Mouse (Mus musculus) CD4-positive, CD25-positive, alpha-beta regulatory T cell, adult 4 months (primary cell): ENCODE measurements around the gene Mboat7. TPM values are rescaled to one million over a fixed set of nuclear protein-coding genes. Genes with fewer than 3 reads are reported as not detected.
A peak's percentile ranks its signal among the peaks of the same experiment; 100 is the strongest.

ENCODE experiments used
- ATAC-seq: one replicate; pipeline ENCODE4 v1.8.0; 2017
- polyA plus RNA-seq, 2 experiments: library from polyadenylated mRNA; unstranded; fragments of 100-300 nt; shearing (Covaris generic); gene quantifications; one replicate each; pipeline ENCODE4 v1.2.1; 2017

The Mboat7 gene
- polyA plus RNA-seq, 2 experiments from 2014 or later = 19.4 to 25.7 TPM

GRCm38 (mm10) chr7:3643412-3643811, 49.9 kb downstream of the Mboat7 start:
- no peak for ATAC-seq

GRCm38 (mm10) chr7:3630478-3630815, 62.9 kb downstream of the Mboat7 start:
- ATAC-seq = no peak

- ATAC-seq = peak; percentile 93
Measured at GRCm38 (mm10) chr7:3629543-3630477, 63.5 kb downstream of the Mboat7 start, which contains the start of the genes Tfpt and Prpf31. Gene Tfpt (minus strand): TSS chr7:3629929. Gene Prpf31 (plus strand): TSS chr7:3629985.

GRCm38 (mm10) chr7:3629030-3629429, 64.3 kb downstream of the Mboat7 start:
- peak; percentile 2 for ATAC-seq

Other genes starting within 250 kb of the Mboat7 start
- not detected for gene Tarm1, start 190.9 kb downstream of the Mboat7 start, polyA plus RNA-seq
- gene Oscar, start 77.4 kb downstream of the Mboat7 start, polyA plus RNA-seq = under 1 TPM in 1 of 2 experiments, not detected in 1; 0.24 TPM
- 100 to 1,000 TPM; 538 to 754 TPM for gene Ndufa3, start 76.2 kb downstream of the Mboat7 start, polyA plus RNA-seq
- gene Tfpt, start 63.6 kb downstream of the Mboat7 start, polyA plus RNA-seq = 10 to 100 TPM; 16.0 to 21.3 TPM
- 100 to 1,000 TPM in 1 of 2 experiments, 10 to 100 TPM in 1; 95.1 to 114 TPM for gene Prpf31, start 63.5 kb downstream of the Mboat7 start, polyA plus RNA-seq
- 10 to 100 TPM; 30.3 to 50.6 TPM for gene Cnot3, start 48.3 kb downstream of the Mboat7 start, polyA plus RNA-seq
- gene Leng1, start 27.7 kb downstream of the Mboat7 start, polyA plus RNA-seq = 1 to 10 TPM; 6.8 to 8.6 TPM
- 10 to 100 TPM; 11.0 to 17.7 TPM for gene Tmc4, start 16.0 kb downstream of the Mboat7 start, polyA plus RNA-seq
- 10 to 100 TPM in 1 of 2 experiments, 1 to 10 TPM in 1; 9.2 to 11.2 TPM for gene Tsen34, start 660 bp downstream of the Mboat7 start, polyA plus RNA-seq
- 1,000 to 10,000 TPM; 4,852 to 4,938 TPM for gene Rps9, start 10.5 kb upstream of the Mboat7 start, polyA plus RNA-seq
- gene Pirb, start 26.9 kb upstream of the Mboat7 start, polyA plus RNA-seq = 1 to 10 TPM in 1 of 2 experiments, under 1 TPM in 1; 0.38 to 1.6 TPM
- gene Gm15448, start 132.2 kb upstream of the Mboat7 start, polyA plus RNA-seq = under 1 TPM; 0.20 to 0.62 TPM
- under 1 TPM; 0.15 to 0.32 TPM for gene Pira2, start 151.5 kb upstream of the Mboat7 start, polyA plus RNA-seq
- not detected for gene Gm14548, start 204.6 kb upstream of the Mboat7 start, polyA plus RNA-seq
- gene Lilra6, start 222.0 kb upstream of the Mboat7 start, polyA plus RNA-seq = under 1 TPM in 1 of 2 experiments, not detected in 1; 0.46 TPM